Mouse (Mus musculus) brown adipose tissue, adult 24 weeks (tissue): ENCODE results near the gene Hivep3. TPM values are rescaled to one million over a fixed set of nuclear protein-coding genes. Genes with fewer than 3 reads are reported as not detected.

Source experiments
- H3K27ac ChIP-seq: fragments of 200-500 bp; replicated peaks from 2 replicates; pipeline ENCODE4 v1.5.1; 2012; ENCODE audit warnings: low read depth, mild to moderate bottlenecking, low read length
- H3K4me1 ChIP-seq: fragments of 200-500 bp; 2 replicates; pipeline ENCODE4 v1.6.1; 2012; ENCODE audit warnings: low read length, mixed read lengths; ENCODE audit not compliant: control insufficient read depth, insufficient read depth, insufficient read length
- H3K4me3 ChIP-seq: fragments of 200-500 bp; 2 replicates; pipeline ENCODE4 v1.5.1; 2012; ENCODE audit warnings: low read depth, mild to moderate bottlenecking, low read length, moderate library complexity; ENCODE audit not compliant: insufficient read depth
- polyA plus RNA-seq: library from polyadenylated mRNA; stranded (reverse); fragments of >200 nt; gene quantifications from 2 replicates; pipeline ENCODE4 v1.2.4, GENCODE M21; 2012; ENCODE audit not compliant: missing spikeins, insufficient read depth, insufficient read length

The Hivep3 gene
- polyA plus RNA-seq, 1 experiment, result 6.1 TPM

DNA sequence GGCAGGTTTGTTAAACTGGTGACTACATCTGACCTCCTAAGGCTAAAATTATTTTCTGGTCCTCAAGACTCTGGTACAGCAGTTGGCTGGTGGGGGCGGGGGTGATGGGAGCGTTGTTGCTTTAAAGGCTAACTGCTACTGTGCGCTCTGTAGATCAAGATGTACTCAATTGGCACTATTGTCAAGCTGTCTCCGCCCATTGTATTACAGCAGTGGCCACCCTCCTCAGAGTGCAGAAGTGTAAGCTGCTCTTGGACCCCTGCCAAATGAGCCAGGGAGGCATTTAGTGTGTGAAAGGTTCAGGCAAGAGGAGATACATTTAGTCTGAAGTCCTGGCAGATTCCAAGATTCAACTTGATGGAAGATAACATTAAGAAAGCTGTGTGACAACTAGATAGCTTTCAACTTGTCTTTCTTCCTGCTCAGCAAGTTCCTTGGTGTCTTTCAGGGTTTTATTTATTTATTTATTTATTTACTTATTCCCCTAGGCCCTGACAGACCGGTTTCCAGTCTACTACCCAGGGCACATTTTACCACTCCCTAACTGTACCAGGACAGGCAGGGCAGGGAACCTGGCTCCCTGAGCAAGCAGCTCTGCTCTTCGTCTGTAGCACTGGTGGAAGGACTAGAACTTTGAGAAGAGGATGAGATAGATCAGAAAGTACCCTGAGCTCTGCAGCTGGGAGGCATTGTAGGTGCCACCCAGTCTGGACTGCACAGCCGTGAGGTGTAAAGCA is 83.2 kb downstream of the Hivep3 start:
- Histone ChIP-seq H3K27ac (peak overlapping the region; percentile 28; the same call in 1 of the 2 replicates), H3K4me3 (0 out of 2 replicates have a peak overlapping the region, but pooled peaks have one; percentile 7), H3K4me1 (peaks cover 15% of the 10 kb centered on the region)

DNA sequence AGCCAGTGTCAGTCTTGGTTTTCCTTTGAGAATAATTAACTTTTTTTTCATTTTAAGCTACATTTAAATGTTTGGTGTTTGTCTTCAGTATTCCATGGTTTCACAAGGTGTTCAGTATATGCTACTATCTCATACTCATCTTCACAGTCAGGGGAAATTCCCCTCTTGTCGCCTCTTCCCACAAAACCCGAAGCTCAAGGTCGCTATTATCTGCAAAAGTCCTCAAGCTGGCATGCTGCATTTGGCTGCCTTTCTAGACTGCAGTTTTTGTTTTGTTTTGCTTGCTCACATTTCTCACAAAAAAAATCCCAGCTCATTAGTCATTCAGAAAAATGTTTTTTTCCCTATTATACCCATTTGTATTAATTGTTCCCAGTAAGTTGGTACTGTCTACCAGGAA is 92.4 kb downstream of the Hivep3 start:
- Histone ChIP-seq H3K27ac (no peak overlapping the region), H3K4me3 (no peak overlapping the region), H3K4me1 (peaks cover 3% of the 10 kb centered on the region)

GRCm38 (mm10) chr4:119828386-119828785 is 94.8 kb downstream of the Hivep3 start:
- Histone ChIP-seq H3K27ac (no peak overlapping the region), H3K4me3 (no peak overlapping the region), H3K4me1 (peaks cover 10% of the 10 kb centered on the region)

DNA sequence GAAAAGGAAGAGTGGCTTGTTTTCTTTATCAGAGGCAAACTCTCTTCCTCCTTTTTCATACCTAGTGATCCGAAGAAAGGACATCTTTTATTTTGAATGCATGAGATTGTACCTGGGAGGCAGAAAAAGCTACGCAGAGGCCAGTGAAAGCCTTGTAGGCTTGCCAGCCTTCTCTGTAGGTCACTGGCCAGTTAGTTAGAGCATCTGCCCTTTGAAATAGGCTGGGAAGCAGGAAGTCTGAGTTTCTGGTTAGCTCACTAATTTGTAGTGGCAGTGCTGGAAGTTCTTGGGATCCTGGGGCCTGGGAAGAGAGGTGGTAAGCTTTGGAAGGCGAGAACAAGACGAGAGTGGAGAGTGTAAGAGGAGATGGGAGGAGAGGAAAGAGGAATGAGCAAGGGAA is 95.4 kb downstream of the Hivep3 start:
- peaks cover 15% of the 10 kb centered on the region for H3K4me1 ChIP-seq
- H3K4me3 ChIP-seq, result no peak overlapping the region
- no peak overlapping the region for H3K27ac ChIP-seq

DNA sequence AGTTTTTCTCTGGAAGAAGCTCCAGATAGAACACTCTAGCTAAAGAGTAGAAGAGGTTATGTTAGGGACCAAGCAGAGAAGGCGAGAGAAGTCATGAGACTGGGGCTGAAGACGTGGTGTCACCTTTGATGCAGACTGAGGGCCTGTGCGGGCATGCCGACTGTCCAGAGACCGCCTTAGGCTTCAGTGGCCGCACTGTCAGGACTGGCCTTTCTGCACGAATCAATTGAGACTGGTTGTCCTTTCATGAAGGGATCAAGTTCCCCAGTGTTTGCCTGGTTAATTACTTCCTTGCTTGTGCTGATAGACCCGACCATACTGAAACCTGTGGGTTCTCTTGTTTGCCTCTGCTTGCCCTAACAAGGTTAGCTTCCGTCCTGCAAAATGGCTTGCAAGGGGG is 99.7 kb downstream of the Hivep3 start:
- Histone ChIP-seq H3K4me1 (peaks cover 30% of the 10 kb centered on the region), H3K27ac (no peak overlapping the region), H3K4me3 (no peak overlapping the region)

- peak overlapping the region; percentile 46; the same call in 1 of the 2 replicates for H3K27ac ChIP-seq
Observed at GRCm38 (mm10) chr4:119833884-119834283, 100.3 kb downstream of the Hivep3 start.

GRCm38 (mm10) chr4:119836181-119836580 is 102.6 kb downstream of the Hivep3 start:
- Histone ChIP-seq H3K4me3 (no peak overlapping the region), H3K27ac (no peak overlapping the region), H3K4me1 (peaks cover 29% of the 10 kb centered on the region)

More at GRCm38 (mm10) chr4:119833884-119834283, 100.3 kb downstream of the Hivep3 start:
- Histone ChIP-seq H3K4me3 (no peak overlapping the region), H3K4me1 (peaks cover 29% of the 10 kb centered on the region)

- Histone ChIP-seq H3K4me3 (no peak overlapping the region), H3K4me1 (peaks cover 25% of the 10 kb centered on the region), H3K27ac (no peak overlapping the region)
Observed at GRCm38 (mm10) chr4:119837505-119838065, 104.0 kb downstream of the Hivep3 start.

GRCm38 (mm10) chr4:119838308-119838707 is 104.7 kb downstream of the Hivep3 start:
- Histone ChIP-seq H3K27ac (no peak overlapping the region), H3K4me1 (peaks cover 29% of the 10 kb centered on the region), H3K4me3 (no peak overlapping the region)

GRCm38 (mm10) chr4:119843294-119843693 is 109.7 kb downstream of the Hivep3 start:
- H3K27ac ChIP-seq, result peak overlapping the region; percentile 37; the same call in 1 of the 2 replicates
- peaks cover 11% of the 10 kb centered on the region; the same call in 1 of the 2 replicates for H3K4me1 ChIP-seq
- H3K4me3 ChIP-seq, result no peak overlapping the region

GRCm38 (mm10) chr4:119844267-119844666 is 110.7 kb downstream of the Hivep3 start:
- H3K4me3 ChIP-seq, result no peak overlapping the region
- H3K4me1 ChIP-seq, result peaks cover 11% of the 10 kb centered on the region; the same call in 1 of the 2 replicates
- H3K27ac ChIP-seq, result no peak overlapping the region

- no peak overlapping the region for H3K27ac ChIP-seq
- H3K4me1 ChIP-seq, result peaks cover 12% of the 10 kb centered on the region
- no peak overlapping the region for H3K4me3 ChIP-seq
Observed at GRCm38 (mm10) chr4:119845596-119846161, 112.1 kb downstream of the Hivep3 start.

DNA sequence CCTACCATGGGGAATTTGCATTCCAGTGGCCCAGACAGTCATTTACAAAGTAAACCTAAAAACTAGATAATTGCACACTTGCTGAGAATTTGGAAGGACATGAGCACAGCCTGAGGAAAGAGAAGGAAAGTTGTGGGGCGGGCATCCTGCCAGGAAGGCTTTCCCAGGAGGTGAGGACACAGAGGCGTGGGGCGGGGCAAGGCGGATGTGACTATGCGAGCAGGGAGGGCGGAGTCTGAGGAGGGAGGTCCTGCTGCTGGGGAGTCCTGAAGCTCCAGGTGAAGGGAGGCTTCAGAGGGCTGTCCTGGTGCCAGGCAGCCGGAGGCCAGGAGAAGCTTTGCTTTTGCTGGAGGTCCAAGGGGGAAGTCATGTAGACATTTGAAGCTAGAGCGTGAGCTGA is 118.9 kb downstream of the Hivep3 start:
- no peak overlapping the region for H3K27ac ChIP-seq
- H3K4me1 ChIP-seq, result peaks cover 8% of the 10 kb centered on the region
- no peak overlapping the region for H3K4me3 ChIP-seq

- Histone ChIP-seq H3K27ac (no peak overlapping the region), H3K4me3 (no peak overlapping the region), H3K4me1 (peaks cover 5% of the 10 kb centered on the region)
Observed at GRCm38 (mm10) chr4:119854307-119855144, 120.9 kb downstream of the Hivep3 start.

DNA sequence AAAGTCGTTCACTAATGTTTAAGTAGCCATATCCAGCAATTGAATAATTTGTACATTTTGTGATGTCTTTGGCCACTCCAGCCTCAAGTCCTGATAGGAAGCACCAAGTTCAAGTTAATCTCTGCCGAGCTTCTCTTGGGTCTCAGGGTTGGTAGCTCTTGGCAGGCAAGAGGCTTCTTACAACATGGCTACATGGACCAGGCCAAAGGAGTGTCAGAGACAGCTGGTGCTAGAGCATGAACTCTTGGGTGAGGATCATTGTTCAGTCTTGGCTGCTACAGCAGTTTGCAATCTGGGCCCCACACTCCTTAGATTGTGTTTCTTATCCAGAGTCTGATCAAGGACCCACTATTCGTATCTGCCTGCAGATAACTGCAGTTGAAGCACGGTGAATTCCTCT is 125.9 kb downstream of the Hivep3 start:
- Histone ChIP-seq H3K4me3 (no peak overlapping the region), H3K4me1 (no peaks in the 10 kb centered on the region), H3K27ac (no peak overlapping the region)
